Mouse (Mus musculus) forebrain, postnatal 0 days (tissue): ENCODE data around the gene Cog2. TPM values are rescaled to one million over a fixed set of nuclear protein-coding genes. Genes with fewer than 3 reads are reported as not detected.

Source experiments
- ATAC-seq: fragments of 200-750 bp; cut with Nextera tagmentation; 2 replicates; pipeline ENCODE4 v1.8.0; 2017; ENCODE audit warnings: mild to moderate bottlenecking, moderate library complexity
- DNase-seq: peaks from one replicate; pipeline ENCODE4 v3.0.0-alpha.2; 2015
- H3K27ac ChIP-seq: fragments of 300-500 bp; sonication (generic); 2 replicates; pipeline ENCODE4 v1.5.1; 2014; ENCODE audit warnings: low read depth, mild to moderate bottlenecking, antibody characterized with exemption, low read length, moderate library complexity, mixed read lengths
- H3K27me3 ChIP-seq: fragments of 300-500 bp; sonication (generic); 2 replicates; pipeline ENCODE4 v1.6.1; 2014; ENCODE audit warnings: mild to moderate bottlenecking, low read length, mixed read lengths; ENCODE audit not compliant: insufficient read depth
- H3K36me3 ChIP-seq: fragments of 300-500 bp; sonication (generic); 2 replicates; pipeline ENCODE4 v1.6.1; 2014; ENCODE audit warnings: mild to moderate bottlenecking, moderate library complexity; ENCODE audit not compliant: insufficient read depth
- H3K4me1 ChIP-seq: fragments of 300-500 bp; sonication (generic); 2 replicates; pipeline ENCODE4 v1.6.1; 2014; ENCODE audit warnings: antibody characterized with exemption; ENCODE audit not compliant: insufficient read depth
- H3K4me2 ChIP-seq: fragments of 300-500 bp; sonication (generic); 2 replicates; pipeline ENCODE4 v1.6.1; 2014; ENCODE audit warnings: low read depth, mild to moderate bottlenecking, moderate library complexity
- H3K4me3 ChIP-seq: fragments of 300-500 bp; sonication (generic); 2 replicates; pipeline ENCODE4 v1.5.1; 2014; ENCODE audit warnings: low read depth, low read length, mixed read lengths
- H3K9ac ChIP-seq: fragments of 300-500 bp; sonication (generic); 2 replicates; pipeline ENCODE4 v1.6.1; 2014; ENCODE audit warnings: mild to moderate bottlenecking
- H3K9me3 ChIP-seq: fragments of 300-500 bp; sonication (generic); 2 replicates; pipeline ENCODE4 v1.6.1; 2016; ENCODE audit warnings: low read length
- CTCF ChIP-seq: sonication (generic); IDR thresholded peaks from 2 replicates; pipeline ENCODE4 v1.5.1; 2016; ENCODE audit warnings: antibody characterized with exemption, control low read depth, low read depth
- WGBS: fragments of 180-500 bp; shearing (Covaris S2); extraction: QIAGEN DNeasy Blood & Tissue Kit; methylation state at CpG from one replicate; pipeline ENCODE4 v1.1.7; 2014; 5-methylcytosine and 5-hydroxymethylcytosine counted together
- polyA plus RNA-seq: library from polyadenylated mRNA; unstranded; fragments of >200 nt; fragmentation: Nextera tagmentation; extraction: Ambion mirVana; gene quantifications from 2 replicates; pipeline ENCODE4 v1.2.1, GENCODE M21; 2015
- total RNA-seq: library from RNA; depleted of rRNA; stranded (reverse); fragments of >200 nt; gene quantifications from 2 replicates; pipeline ENCODE4 v1.2.3, GENCODE M21; 2014; rRNA removed

Gene Cog2
- total RNA-seq (30.4 and 32.9 TPM in 2 replicates), polyA plus RNA-seq (13.7 and 19.3 TPM in 2 replicates)

GRCm38 (mm10) chr8:124520249-124521080 is at the start of gene Cog2:
TSS of gene Cog2 (plus strand) at chr8:124520767.
- Histone ChIP-seq H3K4me1 (peaks cover 8% of the 10 kb centered on the region), H3K36me3 (0 out of 2 replicates have a peak, but pooled peaks cover 6% of the 10 kb centered on the region), H3K27ac (0 out of 2 replicates have a peak within 1 kb of the TSS, but pooled peaks have one; percentile 30), H3K27me3 (no peaks in the 10 kb centered on the region), H3K9ac (peak within 1 kb of the TSS; percentile 77), H3K4me2 (peak within 1 kb of the TSS; percentile 65), H3K4me3 (peak within 1 kb of the TSS; percentile 81), H3K9me3 (no peaks in the 10 kb centered on the region)
- peak; percentile 96 for TF ChIP-seq CTCF
- ATAC-seq (peak; percentile 100), DNase-seq (peak; percentile 98)
- 14% methylated on average over 50 of the region's 50 CpGs for WGBS

DNA sequence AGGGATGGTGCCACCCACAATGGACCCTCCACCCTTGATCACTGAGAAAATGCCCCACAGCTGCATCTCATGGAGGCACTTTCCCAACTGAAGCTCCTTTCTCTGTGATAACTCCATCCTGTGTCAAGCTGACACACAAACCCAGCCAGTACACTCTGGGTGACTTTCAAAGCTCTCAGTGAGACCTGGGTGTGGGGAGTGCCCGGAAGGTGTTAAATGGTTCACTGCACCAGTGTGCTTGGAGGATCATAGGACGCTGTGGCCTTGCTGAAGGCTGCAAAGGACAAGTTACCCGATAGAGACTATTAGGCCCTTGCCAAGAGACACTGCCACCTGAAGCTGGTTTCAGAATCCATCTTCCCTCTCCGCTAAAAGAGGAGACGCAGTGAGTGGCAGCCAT is 44.9 kb upstream of the Cog2 start:
- ATAC-seq: no peak
- WGBS: 87% methylated on average over 5 of the region's 5 CpGs
- Histone ChIP-seq H3K4me2 (no peak overlapping the region), H3K9me3 (no peaks in the 10 kb centered on the region), H3K9ac (no peak overlapping the region), H3K4me3 (no peak overlapping the region), H3K27me3 (no peaks in the 10 kb centered on the region), H3K36me3 (no peaks in the 10 kb centered on the region), H3K27ac (no peak overlapping the region), H3K4me1 (no peaks in the 10 kb centered on the region)
- TF ChIP-seq CTCF: no peak
- DNase-seq: no peak

GRCm38 (mm10) chr8:124476701-124477100 is 43.9 kb upstream of the Cog2 start:
- no peak for DNase-seq
- H3K4me1 ChIP-seq: no peaks in the 10 kb centered on the region
- no peaks in the 10 kb centered on the region for H3K9me3 ChIP-seq
- no peak for TF ChIP-seq CTCF
- H3K9ac ChIP-seq: no peak overlapping the region
- H3K27me3 ChIP-seq: no peaks in the 10 kb centered on the region
- ATAC-seq: no peak
- no peak overlapping the region for H3K4me2 ChIP-seq
- no peaks in the 10 kb centered on the region for H3K36me3 ChIP-seq
- no peak overlapping the region for H3K27ac ChIP-seq
- H3K4me3 ChIP-seq: no peak overlapping the region
- WGBS: 41% methylated on average over 9 of the region's 9 CpGs

DNA sequence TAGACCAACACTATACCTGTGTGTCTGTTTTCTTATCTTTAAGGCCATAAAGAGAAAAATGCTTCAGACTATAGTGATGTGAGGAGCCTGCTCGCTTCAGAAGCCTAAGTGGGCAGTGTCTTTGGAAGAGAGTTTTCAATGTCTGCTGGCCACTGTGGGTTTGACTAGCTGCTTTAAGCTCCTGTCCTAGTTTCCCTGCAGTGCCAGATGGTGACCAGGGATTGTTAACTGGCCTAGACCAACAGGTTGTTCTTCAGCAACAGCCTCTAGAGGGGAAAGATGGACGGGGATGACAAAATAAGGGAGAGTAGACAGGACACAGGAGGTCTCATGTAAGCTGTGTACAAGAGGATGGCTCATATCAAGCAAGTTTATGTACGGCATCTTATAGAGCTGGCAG is 41.3 kb upstream of the Cog2 start:
- ATAC-seq (no peak), DNase-seq (no peak)
- H3K9ac ChIP-seq: no peak overlapping the region
- H3K4me1 ChIP-seq: no peaks in the 10 kb centered on the region
- H3K4me3 ChIP-seq: no peak overlapping the region
- TF ChIP-seq CTCF: no peak
- no peak overlapping the region for H3K27ac ChIP-seq
- no peaks in the 10 kb centered on the region for H3K27me3 ChIP-seq
- no peaks in the 10 kb centered on the region for H3K9me3 ChIP-seq
- whole genome bisulfite sequencing: 83% methylated on average over 3 of the region's 3 CpGs
- no peak overlapping the region for H3K4me2 ChIP-seq
- no peaks in the 10 kb centered on the region for H3K36me3 ChIP-seq

- DNase-seq (no peak), ATAC-seq (no peak)
- TF ChIP-seq CTCF: no peak
- Histone ChIP-seq H3K27me3 (no peaks in the 10 kb centered on the region), H3K27ac (no peak overlapping the region), H3K9ac (no peak overlapping the region), H3K4me2 (no peak overlapping the region), H3K4me1 (no peaks in the 10 kb centered on the region), H3K4me3 (no peak overlapping the region), H3K9me3 (no peaks in the 10 kb centered on the region), H3K36me3 (no peaks in the 10 kb centered on the region)
- 87% methylated on average over 8 of the region's 8 CpGs for WGBS
These were observed 40.2 kb upstream of the Cog2 start for GRCm38 (mm10) chr8:124480321-124480720.

GRCm38 (mm10) chr8:124482790-124483189 is 37.8 kb upstream of the Cog2 start:
- no peaks in the 10 kb centered on the region for H3K36me3 ChIP-seq
- TF ChIP-seq CTCF: no peak
- no peak overlapping the region for H3K9ac ChIP-seq
- H3K9me3 ChIP-seq: no peaks in the 10 kb centered on the region
- no peaks in the 10 kb centered on the region for H3K27me3 ChIP-seq
- WGBS: 92% methylated on average over 2 of the region's 2 CpGs
- H3K27ac ChIP-seq: no peak overlapping the region
- no peaks in the 10 kb centered on the region for H3K4me1 ChIP-seq
- DNase-seq (no peak), ATAC-seq (no peak)
- no peak overlapping the region for H3K4me2 ChIP-seq
- no peak overlapping the region for H3K4me3 ChIP-seq

DNA sequence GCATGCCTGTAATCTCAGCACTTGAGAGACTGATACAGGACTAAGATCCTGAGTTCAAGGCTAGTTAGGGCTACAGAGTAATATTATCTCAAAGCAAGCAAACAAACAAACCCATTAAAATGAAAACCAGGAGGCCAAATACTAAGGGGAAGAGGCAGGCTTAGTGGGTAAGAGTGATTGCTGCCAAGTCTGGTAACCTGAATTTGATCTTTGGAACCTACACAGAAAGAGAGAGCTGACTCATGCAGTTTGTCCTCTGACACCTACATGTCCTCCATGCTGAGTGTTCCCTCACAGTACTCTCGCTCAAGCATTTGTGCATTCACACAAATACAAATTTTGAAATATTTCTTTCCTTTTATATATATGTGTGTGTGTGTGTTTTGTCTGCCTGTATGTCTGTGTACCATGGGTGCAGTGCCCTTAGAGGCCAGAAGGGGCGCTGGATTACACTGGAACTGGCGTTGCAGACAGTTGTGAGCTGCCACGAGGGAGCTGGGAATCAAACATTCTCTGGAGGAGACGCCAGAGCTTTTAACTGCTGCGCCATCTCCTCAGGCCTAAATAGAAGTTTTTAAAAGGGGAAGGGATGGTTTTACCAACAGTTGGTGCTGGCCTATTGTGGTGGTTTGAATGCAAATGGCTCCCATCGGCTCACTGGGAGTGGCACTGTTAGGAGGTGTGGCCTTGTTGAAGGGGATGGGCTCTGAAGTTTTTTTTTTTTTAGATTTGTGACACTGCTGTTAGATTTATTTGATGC is 37.0 kb upstream of the Cog2 start:
- Histone ChIP-seq H3K4me3 (no peak overlapping the region), H3K36me3 (no peaks in the 10 kb centered on the region), H3K9me3 (no peaks in the 10 kb centered on the region), H3K27me3 (no peaks in the 10 kb centered on the region), H3K4me1 (no peaks in the 10 kb centered on the region), H3K9ac (no peak overlapping the region), H3K27ac (no peak overlapping the region), H3K4me2 (no peak overlapping the region)
- ATAC-seq: no peak
- no peak; the same call in 1 of the 2 replicates for TF ChIP-seq CTCF
- 74% methylated on average over 7 of the region's 7 CpGs for WGBS
- DNase-seq: no peak
